Mouse (Mus musculus) kidney, embryonic 14.5 days (tissue): ENCODE measurements around the gene Lias. TPM values are rescaled to one million over a fixed set of nuclear protein-coding genes. Genes with fewer than 3 reads are reported as not detected.

ENCODE experiments used
- ATAC-seq: fragments of 200-750 bp; cut with Nextera tagmentation; 2 replicates; pipeline ENCODE4 v1.8.0; 2017; ENCODE audit warnings: moderate number of reproducible peaks, mild to moderate bottlenecking, moderate TSS enrichment, moderate library complexity; ENCODE audit not compliant: low FRiP score, low TSS enrichment
- H3K27ac ChIP-seq: fragments of 300-500 bp; sonication (generic); 2 replicates; pipeline ENCODE4 v1.5.1; 2014; ENCODE audit warnings: low read depth, mild to moderate bottlenecking, low read length, moderate library complexity, mixed read lengths
- H3K27me3 ChIP-seq: fragments of 300-500 bp; sonication (generic); 2 replicates; pipeline ENCODE4 v1.6.1; 2014; ENCODE audit warnings: mild to moderate bottlenecking, low read length; ENCODE audit not compliant: control insufficient read depth, insufficient read depth
- H3K36me3 ChIP-seq: fragments of 300-500 bp; sonication (generic); 2 replicates; pipeline ENCODE4 v1.6.1; 2014; ENCODE audit warnings: low read length, mixed read lengths; ENCODE audit not compliant: control insufficient read depth, insufficient read depth
- H3K4me1 ChIP-seq: fragments of 300-500 bp; sonication (generic); 2 replicates; pipeline ENCODE4 v1.6.1; 2014; ENCODE audit warnings: low read length, mixed read lengths; ENCODE audit not compliant: control insufficient read depth, insufficient read depth
- H3K4me2 ChIP-seq: fragments of 300-500 bp; sonication (generic); replicated peaks from 2 replicates; pipeline ENCODE4 v1.6.1; 2014; ENCODE audit warnings: low read depth, mild to moderate bottlenecking, low read length
- H3K4me3 ChIP-seq: fragments of 300-500 bp; sonication (generic); 2 replicates; pipeline ENCODE4 v1.5.1; 2014; ENCODE audit warnings: mild to moderate bottlenecking, low read length
- H3K9ac ChIP-seq: fragments of 300-500 bp; sonication (generic); 2 replicates; pipeline ENCODE4 v1.6.1; 2014; ENCODE audit warnings: low read depth, mild to moderate bottlenecking, low read length, moderate library complexity
- H3K9me3 ChIP-seq: fragments of 300-500 bp; sonication (generic); 2 replicates; pipeline ENCODE4 v1.6.1; 2016; ENCODE audit warnings: low read length; ENCODE audit not compliant: control insufficient read depth
- WGBS: fragments of 180-500 bp; shearing (Covaris S2); extraction: QIAGEN DNeasy Blood & Tissue Kit; methylation state at CpG from one replicate; pipeline ENCODE4 v1.1.7; 2014; 5-methylcytosine and 5-hydroxymethylcytosine counted together
- polyA plus RNA-seq: library from polyadenylated mRNA; unstranded; fragments of >200 nt; fragmentation: Nextera tagmentation; extraction: Ambion mirVana; gene quantifications from 2 replicates; pipeline ENCODE4 v1.2.1, GENCODE M21; 2014

Lias gene
- polyA plus RNA-seq, result 66.5 and 68.3 TPM in 2 replicates

DNA sequence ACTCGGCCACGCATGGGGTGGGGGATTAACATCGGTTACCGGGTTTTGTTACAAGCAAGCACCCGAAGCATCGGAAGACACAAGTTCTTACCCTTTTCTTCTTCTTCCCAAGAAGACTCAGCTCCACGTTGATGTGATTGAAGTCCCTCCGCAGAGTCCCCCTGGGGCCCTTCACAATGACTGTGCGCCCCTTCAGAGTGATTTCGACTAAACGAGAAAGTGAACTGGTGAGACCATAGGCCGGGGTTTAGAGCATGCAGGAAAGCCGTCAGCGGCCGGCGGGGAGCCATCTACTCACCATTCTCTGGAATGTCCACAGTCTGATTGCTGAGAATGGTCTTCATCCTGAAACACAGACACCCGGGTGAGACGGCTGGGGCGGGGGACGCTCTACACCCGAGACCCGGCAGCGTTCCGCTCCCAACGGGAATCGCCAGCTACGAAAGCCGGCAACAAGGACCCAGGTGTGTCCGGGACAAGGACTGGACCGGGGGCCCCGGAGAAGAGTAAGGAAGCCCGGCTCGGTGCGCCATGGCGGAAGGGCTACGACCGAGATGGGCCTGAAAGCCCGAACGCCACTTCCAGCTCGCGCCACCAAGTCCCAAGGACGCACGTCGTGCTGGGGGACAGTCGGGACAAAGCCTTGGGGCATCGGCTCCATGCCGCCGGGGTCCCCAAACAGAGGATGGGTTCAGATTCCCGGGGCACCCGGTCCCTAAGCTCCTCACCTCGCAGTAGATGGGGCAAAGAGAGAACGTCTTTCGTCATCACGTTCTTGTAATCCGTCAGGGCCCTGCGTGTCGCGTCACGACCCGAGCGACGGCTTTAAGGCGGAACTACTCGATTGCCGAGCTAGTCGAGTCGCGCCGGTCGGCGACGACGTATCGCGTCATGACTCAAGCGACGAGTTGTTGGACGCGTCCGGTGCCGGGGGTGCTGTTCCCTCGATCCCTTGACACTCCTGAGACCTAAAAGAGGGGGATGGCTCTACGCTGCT, at the start of gene Lias, which contains the start of gene Rpl9:
TSS of gene Lias (plus strand) at position 850 of the 997 bp plus-strand sequence.
TSS of gene Rpl9 (minus strand) at position 797 of the 997 bp plus-strand sequence.
- ATAC-seq, result peak; percentile 97
- H3K36me3 ChIP-seq, result peaks cover 44% of the 10 kb centered on the region
- no peaks in the 10 kb centered on the region for H3K9me3 ChIP-seq
- peak within 1 kb of the TSS; percentile 71 for H3K4me3 ChIP-seq
- peak within 1 kb of the TSS; percentile 89 for H3K4me2 ChIP-seq
- H3K27ac ChIP-seq, result peak within 1 kb of the TSS; percentile 74
- H3K4me1 ChIP-seq, result peaks cover 8% of the 10 kb centered on the region; the same call in 1 of the 2 replicates
- peak within 1 kb of the TSS; percentile 95 for H3K9ac ChIP-seq
- under 1% methylated on average over 81 of the region's 83 CpGs for WGBS
- no peaks in the 10 kb centered on the region for H3K27me3 ChIP-seq

DNA sequence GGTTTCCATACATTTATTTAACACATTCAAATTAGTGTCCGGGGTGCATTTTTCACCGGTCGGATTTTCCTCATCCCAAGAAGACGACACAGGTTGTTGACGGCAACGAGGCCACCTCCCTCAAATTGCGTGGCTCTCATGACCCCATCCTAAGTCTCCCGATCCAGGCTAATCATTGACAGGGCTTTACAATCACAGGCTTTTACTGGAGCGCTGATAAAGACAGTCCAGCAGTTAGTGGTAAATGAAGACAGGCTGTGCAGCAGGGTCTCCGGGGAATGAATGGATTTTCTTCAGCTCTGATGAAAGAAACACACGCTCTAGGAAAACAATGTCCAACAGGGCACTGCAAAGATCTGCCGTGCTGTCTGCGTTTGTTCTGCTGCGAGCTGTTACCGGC, 43.1 kb upstream of the Lias start, which contains the start of gene Klb:
TSS of gene Klb (plus strand) at position 147 of the 400 bp plus-strand sequence.
- no peak within 1 kb of the TSS for H3K4me3 ChIP-seq
- no peaks in the 10 kb centered on the region for H3K4me1 ChIP-seq
- H3K9ac ChIP-seq, result no peak within 1 kb of the TSS
- 60% methylated on average over 15 of the region's 15 CpGs for WGBS
- no peak for ATAC-seq
- no peaks in the 10 kb centered on the region for H3K36me3 ChIP-seq
- no peaks in the 10 kb centered on the region for H3K9me3 ChIP-seq
- no peak within 1 kb of the TSS; the same call in 1 of the 2 replicates for H3K4me2 ChIP-seq
- no peak within 1 kb of the TSS for H3K27ac ChIP-seq
- H3K27me3 ChIP-seq, result no peaks in the 10 kb centered on the region

DNA sequence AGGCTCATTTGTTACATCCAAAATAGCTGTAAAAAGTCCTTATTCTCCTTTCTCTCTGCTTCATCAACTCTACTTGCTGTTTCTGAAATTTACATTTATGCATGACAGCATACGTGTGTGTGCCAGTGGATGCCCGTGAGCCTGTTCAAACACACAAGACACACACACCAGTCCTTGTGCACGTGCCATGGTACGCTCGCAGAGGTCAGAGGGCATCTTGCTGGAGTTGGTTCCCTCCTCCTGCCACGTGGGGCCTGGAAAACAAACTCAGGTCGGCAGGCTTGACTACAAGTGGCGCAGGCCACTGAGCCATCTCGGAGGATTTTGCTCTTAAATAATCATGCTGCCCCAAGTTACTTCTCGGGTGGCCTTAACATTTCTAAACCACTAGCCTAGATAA, 40.8 kb upstream of the Lias start:
- H3K27me3 ChIP-seq, result no peaks in the 10 kb centered on the region
- no peak for ATAC-seq
- no peaks in the 10 kb centered on the region for H3K4me1 ChIP-seq

DNA sequence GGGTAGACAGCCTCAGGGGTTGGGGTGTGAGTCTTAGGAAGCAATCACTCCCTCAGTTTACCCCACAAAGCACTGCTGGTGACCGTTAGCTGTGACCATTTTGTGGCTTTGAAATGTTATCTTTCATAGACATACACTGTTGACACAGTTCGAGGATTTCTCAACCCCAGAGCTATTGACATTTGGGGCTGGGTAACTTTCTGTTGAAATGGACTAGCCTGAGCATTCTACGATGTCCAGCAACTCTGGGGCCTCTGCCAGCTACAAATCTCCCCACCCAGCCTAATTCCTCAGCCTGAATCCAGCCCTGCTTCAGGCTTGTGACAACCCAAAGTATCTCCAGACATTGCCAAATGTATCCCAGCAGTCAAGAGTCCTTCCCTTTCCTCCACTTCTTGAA, 37.2 kb upstream of the Lias start:
- Histone ChIP-seq H3K4me2 (no peak overlapping the region), H3K27me3 (no peaks in the 10 kb centered on the region), H3K4me1 (no peaks in the 10 kb centered on the region), H3K9ac (no peak overlapping the region), H3K4me3 (no peak overlapping the region), H3K27ac (no peak overlapping the region), H3K36me3 (no peaks in the 10 kb centered on the region), H3K9me3 (no peaks in the 10 kb centered on the region)
- no peak for ATAC-seq
- WGBS, result 83% methylated on average over 3 of the region's 3 CpGs

More for the DNA sequence above, 40.8 kb upstream of the Lias start:
- H3K36me3 ChIP-seq, result no peaks in the 10 kb centered on the region
- 63% methylated on average over 10 of the region's 10 CpGs for WGBS
- no peak overlapping the region for H3K27ac ChIP-seq
- H3K9me3 ChIP-seq, result no peaks in the 10 kb centered on the region
- no peak overlapping the region for H3K4me2 ChIP-seq
- H3K4me3 ChIP-seq, result no peak overlapping the region
- no peak overlapping the region for H3K9ac ChIP-seq

DNA sequence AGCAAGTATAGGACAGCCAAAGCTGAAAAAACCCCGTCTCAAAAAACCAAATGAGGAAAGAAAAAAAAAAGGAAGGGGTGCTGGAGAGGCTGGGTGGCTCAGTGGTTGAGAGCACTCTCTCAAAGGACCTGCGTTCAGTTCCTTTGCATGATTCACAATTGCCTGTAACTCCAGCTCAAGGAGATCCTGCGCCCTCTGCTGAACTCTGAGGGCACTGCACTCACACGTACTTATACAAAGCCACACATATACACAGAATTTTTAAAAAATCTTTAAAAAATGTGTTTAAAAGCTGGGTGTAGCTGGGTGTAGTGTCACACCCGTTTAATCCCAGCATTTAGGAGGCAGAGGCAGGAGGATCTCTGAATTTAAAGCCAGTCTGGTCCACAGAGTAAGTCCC, 36.3 kb upstream of the Lias start:
- H3K4me2 ChIP-seq, result no peak overlapping the region
- H3K4me3 ChIP-seq, result no peak overlapping the region
- H3K36me3 ChIP-seq, result no peaks in the 10 kb centered on the region
- no peaks in the 10 kb centered on the region for H3K9me3 ChIP-seq
- H3K27ac ChIP-seq, result no peak overlapping the region
- 78% methylated on average over 5 of the region's 5 CpGs for WGBS
- no peaks in the 10 kb centered on the region for H3K27me3 ChIP-seq
- no peak for ATAC-seq
- no peak overlapping the region for H3K9ac ChIP-seq
- H3K4me1 ChIP-seq, result no peaks in the 10 kb centered on the region

DNA sequence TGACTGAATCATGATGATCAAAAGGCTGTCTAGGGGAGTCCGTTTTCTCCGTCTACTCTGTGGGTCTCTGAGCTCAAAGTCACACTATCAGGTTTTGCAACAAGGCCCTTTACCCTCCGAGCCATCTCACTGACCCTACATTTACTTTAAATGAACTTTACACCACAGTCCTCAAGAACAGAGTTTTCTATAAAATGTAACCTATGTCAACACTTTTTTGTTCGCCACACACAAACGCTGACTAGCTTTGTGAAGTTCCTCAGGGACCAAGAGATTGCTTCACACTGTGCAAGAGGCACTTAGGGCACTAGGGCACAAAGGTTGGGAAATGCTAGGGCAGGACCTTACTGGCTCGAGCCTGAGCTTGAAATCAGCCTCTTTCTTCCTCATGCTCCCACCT, 34.4 kb upstream of the Lias start:
- Histone ChIP-seq H3K27ac (no peak overlapping the region), H3K9me3 (no peaks in the 10 kb centered on the region), H3K4me2 (no peak overlapping the region), H3K36me3 (no peaks in the 10 kb centered on the region), H3K4me3 (no peak overlapping the region), H3K9ac (no peak overlapping the region), H3K27me3 (no peaks in the 10 kb centered on the region), H3K4me1 (no peaks in the 10 kb centered on the region)
- ATAC-seq, result no peak
- WGBS, result 83% methylated on average over 6 of the region's 6 CpGs

DNA sequence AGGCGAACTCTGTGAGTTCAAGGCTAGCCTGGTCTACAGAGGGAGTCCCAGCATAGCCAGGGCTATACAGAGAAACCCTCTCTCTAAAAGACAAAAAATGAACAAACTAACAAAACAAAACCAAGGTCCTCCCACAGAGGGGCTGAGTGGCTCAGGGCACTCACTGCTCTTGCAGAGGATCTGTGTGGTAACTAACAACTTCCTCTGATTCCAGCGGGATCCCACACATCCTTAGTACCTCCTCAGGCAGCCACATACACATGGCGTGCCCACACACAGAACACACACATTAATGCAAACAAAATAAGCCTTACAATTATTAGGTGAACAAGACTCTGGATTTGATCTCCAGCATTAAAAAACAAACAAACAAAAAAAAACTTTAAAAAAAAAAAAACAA, 33.5 kb upstream of the Lias start:
- no peak for ATAC-seq
- H3K27me3 ChIP-seq, result no peaks in the 10 kb centered on the region
- no peak overlapping the region for H3K9ac ChIP-seq
- H3K4me3 ChIP-seq, result no peak overlapping the region
- 76% methylated on average over 3 of the region's 3 CpGs for WGBS
- H3K4me1 ChIP-seq, result no peaks in the 10 kb centered on the region
- H3K27ac ChIP-seq, result no peak overlapping the region
- H3K9me3 ChIP-seq, result no peaks in the 10 kb centered on the region
- no peak overlapping the region for H3K4me2 ChIP-seq
- H3K36me3 ChIP-seq, result no peaks in the 10 kb centered on the region

DNA sequence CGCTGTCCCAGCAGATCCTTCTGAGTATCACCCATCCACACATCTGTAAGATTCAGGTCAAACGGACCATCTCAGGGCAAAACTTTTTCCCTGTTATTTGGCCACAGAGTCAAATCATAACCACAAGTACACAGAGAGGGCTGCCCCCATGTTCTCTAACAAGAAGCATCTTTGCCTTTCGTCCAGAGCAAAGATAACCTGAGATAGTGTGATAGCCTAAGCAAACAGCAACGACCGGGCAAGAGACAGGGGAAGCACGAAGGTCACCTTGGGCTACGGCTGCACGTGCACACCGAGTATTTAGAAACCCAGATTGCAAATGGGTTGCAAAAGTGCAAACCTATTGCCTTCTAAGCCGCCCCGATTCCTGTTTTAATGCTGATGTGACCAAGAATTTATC, 23.5 kb upstream of the Lias start:
- ATAC-seq, result no peak
- H3K27ac ChIP-seq, result no peak overlapping the region
- H3K36me3 ChIP-seq, result no peaks in the 10 kb centered on the region
- H3K27me3 ChIP-seq, result no peaks in the 10 kb centered on the region
- no peak overlapping the region for H3K4me2 ChIP-seq
- no peak overlapping the region for H3K4me3 ChIP-seq
- no peaks in the 10 kb centered on the region for H3K4me1 ChIP-seq
- H3K9me3 ChIP-seq, result no peaks in the 10 kb centered on the region
- 90% methylated on average over 11 of the region's 11 CpGs for WGBS
- no peak overlapping the region for H3K9ac ChIP-seq

DNA sequence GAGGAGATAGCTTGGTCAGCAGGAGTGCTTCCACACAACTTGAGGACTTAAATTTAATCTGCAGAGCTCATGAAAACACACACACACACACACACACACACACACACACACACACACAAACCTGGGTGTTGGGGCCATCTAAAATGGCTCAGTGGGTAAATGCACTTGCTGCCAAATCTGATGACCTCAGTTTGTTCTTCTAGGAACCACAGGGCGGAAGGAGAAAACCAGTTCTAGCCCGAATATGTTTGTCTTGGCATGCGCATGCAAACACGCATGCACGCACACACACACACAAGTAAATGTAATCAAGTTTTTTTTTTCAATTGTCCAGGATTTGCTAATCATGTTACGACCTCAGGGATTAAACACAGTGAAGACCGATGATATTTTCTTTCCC, 19.7 kb upstream of the Lias start:
- no peak overlapping the region for H3K4me3 ChIP-seq
- no peaks in the 10 kb centered on the region for H3K9me3 ChIP-seq
- no peak overlapping the region for H3K9ac ChIP-seq
- H3K27me3 ChIP-seq, result no peaks in the 10 kb centered on the region
- no peak for ATAC-seq
- H3K4me1 ChIP-seq, result no peaks in the 10 kb centered on the region
- no peaks in the 10 kb centered on the region for H3K36me3 ChIP-seq
- no peak overlapping the region for H3K4me2 ChIP-seq
- no peak overlapping the region for H3K27ac ChIP-seq
- WGBS, result 90% methylated on average over 7 of the region's 7 CpGs
